Mouse (Mus musculus) hindbrain, embryonic 12.5 days (tissue): ENCODE measurements around the gene Ppp2r2c. TPM values are rescaled to one million over a fixed set of nuclear protein-coding genes. Genes with fewer than 3 reads are reported as not detected.

Experiments used
- ATAC-seq: fragments of 200-750 bp; cut with Nextera tagmentation; 2 replicates; pipeline ENCODE4 v1.8.0; 2017; ENCODE audit warnings: moderate TSS enrichment; ENCODE audit not compliant: low FRiP score
- H3K27ac ChIP-seq: fragments of 300-500 bp; sonication (generic); 2 replicates; pipeline ENCODE4 v1.5.1; 2016; ENCODE audit warnings: mild to moderate bottlenecking
- H3K27me3 ChIP-seq: fragments of 300-500 bp; sonication (generic); 2 replicates; pipeline ENCODE4 v1.6.1; 2016; ENCODE audit warnings: mild to moderate bottlenecking
- H3K36me3 ChIP-seq: fragments of 300-500 bp; sonication (generic); 2 replicates; pipeline ENCODE4 v1.6.1; 2016; ENCODE audit warnings: mild to moderate bottlenecking
- H3K4me1 ChIP-seq: fragments of 300-500 bp; sonication (generic); 2 replicates; pipeline ENCODE4 v1.6.1; 2016
- H3K4me2 ChIP-seq: fragments of 300-500 bp; sonication (generic); replicated peaks from 2 replicates; pipeline ENCODE4 v1.6.1; 2016; ENCODE audit warnings: mild to moderate bottlenecking
- H3K4me3 ChIP-seq: fragments of 300-500 bp; sonication (generic); 2 replicates; pipeline ENCODE4 v1.5.1; 2016; ENCODE audit warnings: mild to moderate bottlenecking
- H3K9ac ChIP-seq: fragments of 300-500 bp; sonication (generic); 2 replicates; pipeline ENCODE4 v1.6.1; 2016; ENCODE audit warnings: mild to moderate bottlenecking, moderate library complexity
- H3K9me3 ChIP-seq: fragments of 300-500 bp; sonication (generic); replicated peaks from 2 replicates; pipeline ENCODE4 v1.6.1; 2016; ENCODE audit warnings: mild to moderate bottlenecking
- WGBS: fragments of 180-500 bp; shearing (Covaris S2); methylation state at CpG from one replicate; pipeline ENCODE4 v1.1.7; 2016; 5-methylcytosine and 5-hydroxymethylcytosine counted together
- polyA plus RNA-seq: library from polyadenylated mRNA; unstranded; fragments of >200 nt; fragmentation: Nextera tagmentation; extraction: Ambion mirVana; gene quantifications from 2 replicates; pipeline ENCODE4 v1.2.1, GENCODE M21; 2016

Gene Ppp2r2c
- polyA plus RNA-seq, 1 experiment from 2014 or later, result 8.0 TPM

DNA sequence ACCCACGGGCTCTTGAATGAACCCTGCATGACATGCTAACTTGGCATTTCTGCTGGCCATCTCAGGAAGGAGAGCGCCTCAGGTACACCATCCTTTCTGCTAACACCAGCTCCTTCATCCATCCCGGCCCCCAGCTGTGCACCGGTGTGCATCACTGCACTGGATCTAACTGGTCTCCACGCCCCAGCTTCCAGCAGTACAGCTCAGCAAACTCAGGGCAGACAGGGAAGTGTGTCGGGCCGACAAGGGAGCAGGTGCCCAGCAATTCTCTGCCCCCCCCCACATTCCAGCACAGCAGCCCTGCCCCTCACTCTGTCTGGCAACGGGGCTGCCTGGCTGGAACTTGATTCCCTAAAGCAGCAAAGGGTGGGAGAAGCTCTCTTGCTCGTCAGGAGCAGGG lies 109.5 kb downstream of the Ppp2r2c start:
- no peak overlapping the region for H3K9ac ChIP-seq
- ATAC-seq, result no peak
- WGBS, result 67% methylated on average over 9 of the region's 9 CpGs
- peaks cover 8% of the 10 kb centered on the region; the same call in 1 of the 2 replicates for H3K36me3 ChIP-seq
- H3K27ac ChIP-seq, result no peak overlapping the region
- H3K4me2 ChIP-seq, result no peak overlapping the region
- H3K9me3 ChIP-seq, result no peaks in the 10 kb centered on the region
- H3K4me1 ChIP-seq, result peaks cover 6% of the 10 kb centered on the region; the same call in 1 of the 2 replicates
- H3K27me3 ChIP-seq, result no peaks in the 10 kb centered on the region
- H3K4me3 ChIP-seq, result no peak overlapping the region

DNA sequence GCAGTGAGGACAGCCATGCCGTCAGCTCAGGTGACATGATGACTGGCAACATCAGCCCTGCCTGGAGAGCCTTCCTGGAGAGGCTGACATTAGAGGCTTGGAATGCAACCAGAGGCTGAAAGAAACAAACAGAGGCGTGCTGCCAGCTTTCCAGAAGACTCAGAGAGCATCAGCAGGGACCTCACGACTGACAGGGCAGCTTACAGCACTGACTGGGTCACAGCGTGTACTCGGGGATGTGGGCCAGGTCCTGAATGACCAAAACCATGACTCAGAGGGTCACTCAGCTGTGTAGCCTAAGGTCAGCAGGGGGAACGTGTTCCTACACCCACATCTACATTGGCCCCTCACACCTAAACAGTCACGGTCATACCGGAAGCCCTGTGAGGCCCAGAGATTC lies 110.7 kb downstream of the Ppp2r2c start:
- H3K27me3 ChIP-seq, result no peaks in the 10 kb centered on the region
- no peak overlapping the region for H3K4me3 ChIP-seq
- 86% methylated on average over 8 of the region's 8 CpGs for WGBS
- H3K36me3 ChIP-seq, result 0 out of 2 replicates have a peak, but pooled peaks cover 2% of the 10 kb centered on the region
- no peaks in the 10 kb centered on the region for H3K9me3 ChIP-seq
- no peak overlapping the region for H3K27ac ChIP-seq
- no peak for ATAC-seq
- no peak overlapping the region for H3K4me2 ChIP-seq
- peaks cover 6% of the 10 kb centered on the region; the same call in 1 of the 2 replicates for H3K4me1 ChIP-seq
- no peak overlapping the region for H3K9ac ChIP-seq

DNA sequence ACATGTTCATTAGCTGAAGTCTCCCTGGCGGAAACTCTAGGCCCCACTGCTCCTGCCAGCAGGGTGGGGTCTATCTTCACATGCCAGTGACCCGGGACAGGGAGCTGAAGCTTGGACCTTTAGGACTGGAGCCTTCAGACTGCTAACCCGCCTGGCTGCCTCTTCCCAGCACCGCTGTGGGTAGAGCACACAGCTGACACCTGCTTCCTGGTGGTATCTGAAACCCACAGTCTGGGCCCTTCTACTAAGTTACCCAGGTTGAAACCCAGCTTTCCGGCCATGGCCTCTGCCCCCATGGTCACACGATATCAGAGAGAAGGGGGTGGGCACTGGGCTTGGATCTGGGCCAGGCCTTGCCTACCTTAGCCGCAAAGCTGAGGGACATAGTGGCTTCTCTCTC lies 111.3 kb downstream of the Ppp2r2c start:
- H3K27ac ChIP-seq, result no peak overlapping the region
- H3K9me3 ChIP-seq, result no peaks in the 10 kb centered on the region
- peaks cover 6% of the 10 kb centered on the region; the same call in 1 of the 2 replicates for H3K4me1 ChIP-seq
- no peak overlapping the region for H3K9ac ChIP-seq
- no peaks in the 10 kb centered on the region for H3K27me3 ChIP-seq
- H3K4me3 ChIP-seq, result no peak overlapping the region
- WGBS, result 88% methylated on average over 7 of the region's 7 CpGs
- no peak overlapping the region for H3K4me2 ChIP-seq
- ATAC-seq, result no peak
- H3K36me3 ChIP-seq, result 0 out of 2 replicates have a peak, but pooled peaks cover 2% of the 10 kb centered on the region

DNA sequence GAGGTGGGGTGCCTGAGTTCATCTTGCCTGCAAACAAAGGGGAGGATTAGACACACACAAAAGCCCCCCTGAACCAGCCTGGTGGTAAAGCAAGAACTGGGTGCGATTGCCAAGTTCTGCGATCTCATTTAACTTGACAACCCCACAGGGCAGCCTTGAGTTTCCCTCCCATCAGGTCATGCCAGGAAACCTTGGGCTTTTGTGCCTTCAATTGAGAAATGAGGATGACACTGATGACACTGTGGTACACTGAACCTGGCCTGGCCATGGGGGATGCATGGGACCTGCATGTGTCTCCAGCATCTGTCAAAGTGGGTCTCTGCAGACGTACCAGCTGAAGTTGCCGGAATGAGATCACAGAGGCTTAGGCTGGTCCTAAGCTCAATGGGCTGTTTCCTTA lies 114.0 kb downstream of the Ppp2r2c start:
- Histone ChIP-seq H3K4me2 (no peak overlapping the region), H3K9ac (no peak overlapping the region), H3K4me3 (no peak overlapping the region), H3K9me3 (no peaks in the 10 kb centered on the region), H3K36me3 (no peaks in the 10 kb centered on the region), H3K27ac (no peak overlapping the region), H3K27me3 (no peaks in the 10 kb centered on the region), H3K4me1 (peaks cover 6% of the 10 kb centered on the region; the same call in 1 of the 2 replicates)
- no peak for ATAC-seq
- 86% methylated on average over 4 of the region's 4 CpGs for WGBS

DNA sequence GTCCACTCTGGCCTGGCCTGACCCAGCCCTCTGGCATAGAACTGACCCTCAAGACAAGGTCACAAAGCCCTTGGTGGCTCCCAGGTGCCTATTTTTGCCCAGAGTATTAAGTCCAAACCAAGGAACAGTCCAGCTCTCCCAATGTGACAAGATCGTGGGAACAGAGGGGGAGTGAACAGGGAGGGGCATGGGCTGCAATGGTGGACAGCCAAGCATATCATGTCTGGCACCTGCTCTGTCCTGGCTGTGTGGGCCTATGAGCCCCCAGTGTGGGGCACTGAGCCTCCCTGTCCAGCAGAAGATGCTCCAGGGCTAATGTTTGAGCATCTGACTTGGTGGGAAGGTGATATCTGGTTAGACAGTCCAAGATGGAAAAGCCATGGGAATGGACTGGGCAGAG lies 118.3 kb downstream of the Ppp2r2c start:
- H3K27ac ChIP-seq, result no peak overlapping the region
- no peaks in the 10 kb centered on the region for H3K36me3 ChIP-seq
- WGBS, result 75% methylated on average over 1 of the region's 1 CpGs
- H3K9ac ChIP-seq, result no peak overlapping the region
- H3K4me3 ChIP-seq, result no peak overlapping the region
- H3K27me3 ChIP-seq, result peaks cover 6% of the 10 kb centered on the region; the same call in 1 of the 2 replicates
- H3K4me1 ChIP-seq, result peaks cover 13% of the 10 kb centered on the region
- no peak for ATAC-seq
- H3K4me2 ChIP-seq, result no peak overlapping the region
- H3K9me3 ChIP-seq, result no peaks in the 10 kb centered on the region

DNA sequence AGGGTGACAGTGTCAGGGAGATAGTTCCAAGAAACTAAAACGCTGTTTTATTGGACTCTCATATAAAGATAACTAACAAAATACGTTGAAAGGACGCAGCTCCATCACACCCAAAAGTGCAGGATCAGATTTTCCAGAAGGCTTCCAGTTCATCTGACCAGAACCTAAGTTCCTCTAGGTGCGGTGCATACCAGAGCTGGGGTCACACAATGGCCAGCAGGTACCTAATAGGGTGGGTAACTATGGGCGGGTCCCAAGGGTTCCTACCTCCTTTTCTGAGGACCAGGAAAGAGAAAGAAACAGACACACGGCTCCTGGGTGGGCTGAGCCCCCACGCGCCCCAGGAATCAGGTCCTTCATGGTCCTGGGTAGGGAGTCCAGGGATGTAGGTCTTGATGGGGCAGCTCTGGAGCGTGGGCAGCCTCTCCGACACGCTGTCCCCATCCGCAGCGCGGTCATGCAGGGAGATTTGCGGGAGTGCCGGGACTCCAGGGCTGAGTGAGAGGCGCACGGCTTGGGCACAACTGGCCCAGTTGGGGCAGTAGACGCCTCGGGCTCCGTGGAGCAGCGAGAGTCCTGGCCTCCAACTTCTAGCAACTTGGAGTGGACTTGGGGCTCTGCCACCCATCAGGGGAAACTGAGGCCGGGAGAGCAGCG lies 119.9 kb downstream of the Ppp2r2c start:
- peak overlapping the region; percentile 59 for H3K4me3 ChIP-seq
- WGBS, result 12% methylated on average over 24 of the region's 24 CpGs
- ATAC-seq, result peak; percentile 48

DNA sequence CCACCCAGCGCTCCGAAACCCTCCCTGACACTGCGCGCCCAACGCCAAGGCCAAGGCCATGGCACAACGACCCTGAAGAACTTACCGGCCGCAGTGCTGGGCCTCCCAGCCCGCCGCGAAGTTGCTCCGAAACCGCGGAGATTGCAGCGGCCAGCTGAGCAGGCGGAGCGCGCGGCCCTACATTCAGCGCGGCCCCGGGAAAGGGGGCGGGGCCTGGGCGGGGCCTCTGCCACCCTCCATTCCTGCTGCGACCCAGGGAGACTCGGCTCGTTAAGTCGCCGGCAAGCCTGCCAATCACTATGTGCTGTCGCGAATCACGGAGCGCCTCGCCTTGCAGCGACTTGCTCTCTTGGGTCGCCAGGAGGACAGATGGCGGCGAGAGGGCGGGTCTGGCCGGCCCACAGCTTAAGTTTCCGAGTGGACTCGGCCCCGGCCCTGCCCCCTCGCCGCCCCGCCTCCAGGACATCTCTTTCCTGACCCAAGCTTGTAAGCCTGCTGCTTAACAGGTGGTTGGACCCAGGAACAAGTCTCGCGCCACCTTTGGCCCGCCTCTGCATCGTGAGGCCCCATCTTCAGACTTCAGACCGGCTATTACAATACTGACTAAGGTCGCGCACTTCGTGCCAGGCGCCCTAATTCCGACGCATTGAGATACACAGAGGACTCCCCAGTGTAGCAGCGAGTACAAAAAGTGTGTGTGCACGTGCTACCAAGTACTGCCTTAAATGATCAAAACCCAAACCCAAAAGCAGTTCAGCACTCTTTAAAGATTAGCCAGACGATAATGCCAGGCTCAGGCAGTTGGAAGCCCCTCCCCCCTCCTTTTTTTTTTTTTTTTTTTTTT lies 120.7 kb downstream of the Ppp2r2c start, which contains the start of gene Wfs1:
Gene Wfs1 (minus strand): TSS at position 425 of the 844 bp plus-strand sequence.
- peak; percentile 98 for ATAC-seq
- Histone ChIP-seq H3K4me1 (peaks cover 13% of the 10 kb centered on the region), H3K4me2 (peak within 1 kb of the TSS; percentile 95), H3K27ac (no peak within 1 kb of the TSS), H3K9me3 (no peaks in the 10 kb centered on the region), H3K9ac (peak within 1 kb of the TSS; percentile 70), H3K4me3 (peak within 1 kb of the TSS; percentile 59), H3K27me3 (peaks cover 6% of the 10 kb centered on the region; the same call in 1 of the 2 replicates), H3K36me3 (no peaks in the 10 kb centered on the region)
- under 1% methylated on average over 59 of the region's 60 CpGs for WGBS

More for the DNA sequence above, 119.9 kb downstream of the Ppp2r2c start:
- H3K4me2 ChIP-seq, result peak overlapping the region; percentile 95
- peaks cover 13% of the 10 kb centered on the region for H3K4me1 ChIP-seq
- H3K27ac ChIP-seq, result no peak overlapping the region
- H3K9me3 ChIP-seq, result no peaks in the 10 kb centered on the region
- H3K36me3 ChIP-seq, result no peaks in the 10 kb centered on the region
- peak overlapping the region; percentile 70 for H3K9ac ChIP-seq
- peaks cover 6% of the 10 kb centered on the region; the same call in 1 of the 2 replicates for H3K27me3 ChIP-seq

DNA sequence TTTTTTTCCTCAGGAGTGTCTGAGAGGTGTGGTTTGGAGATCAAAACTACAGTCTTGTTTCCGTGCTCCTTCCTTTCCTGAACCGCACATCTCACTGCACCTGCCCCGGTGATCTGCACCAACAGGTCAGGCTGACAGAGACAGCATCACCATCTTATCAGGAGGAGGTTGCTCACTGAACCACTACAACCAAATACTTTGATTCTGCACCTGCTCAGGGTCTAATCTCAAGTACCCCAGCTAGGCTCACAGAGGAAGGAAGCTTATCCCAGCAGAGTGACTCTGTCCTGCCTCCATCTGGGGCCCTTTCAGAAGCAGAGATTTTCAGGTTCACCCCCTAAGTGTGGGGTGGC lies 121.3 kb downstream of the Ppp2r2c start:
- H3K9me3 ChIP-seq, result no peaks in the 10 kb centered on the region
- WGBS, result 9% methylated on average over 3 of the region's 3 CpGs
- H3K27ac ChIP-seq, result no peak overlapping the region
- ATAC-seq, result no peak
- H3K4me3 ChIP-seq, result no peak overlapping the region
- peaks cover 6% of the 10 kb centered on the region; the same call in 1 of the 2 replicates for H3K27me3 ChIP-seq
- peaks cover 13% of the 10 kb centered on the region for H3K4me1 ChIP-seq
- no peak overlapping the region for H3K9ac ChIP-seq
- no peaks in the 10 kb centered on the region for H3K36me3 ChIP-seq
- H3K4me2 ChIP-seq, result peak overlapping the region; percentile 95

DNA sequence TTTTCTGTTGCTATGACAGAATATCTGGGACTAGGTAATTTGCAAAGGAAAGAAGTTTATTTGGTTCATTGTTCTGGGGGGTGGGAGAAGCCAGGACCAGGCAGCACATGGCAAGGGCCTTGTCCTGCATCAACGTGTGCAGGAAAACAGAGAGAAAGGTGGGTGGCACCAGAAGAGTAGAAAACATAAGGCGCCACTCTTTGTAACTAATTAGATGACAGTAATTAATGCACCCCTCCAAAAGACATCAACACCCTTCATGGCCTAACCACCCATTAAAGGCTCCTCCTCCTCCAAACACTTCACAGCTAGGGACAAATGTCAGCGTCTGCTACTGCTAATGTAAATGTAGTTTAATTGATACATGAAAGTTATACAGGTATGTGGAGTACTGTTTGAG lies 121.9 kb downstream of the Ppp2r2c start:
- Histone ChIP-seq H3K9me3 (no peaks in the 10 kb centered on the region), H3K27me3 (peaks cover 6% of the 10 kb centered on the region; the same call in 1 of the 2 replicates), H3K4me1 (peaks cover 13% of the 10 kb centered on the region), H3K9ac (no peak overlapping the region), H3K36me3 (no peaks in the 10 kb centered on the region), H3K27ac (no peak overlapping the region), H3K4me3 (no peak overlapping the region), H3K4me2 (no peak overlapping the region)
- ATAC-seq, result no peak
- WGBS, result 39% methylated on average over 3 of the region's 3 CpGs

DNA sequence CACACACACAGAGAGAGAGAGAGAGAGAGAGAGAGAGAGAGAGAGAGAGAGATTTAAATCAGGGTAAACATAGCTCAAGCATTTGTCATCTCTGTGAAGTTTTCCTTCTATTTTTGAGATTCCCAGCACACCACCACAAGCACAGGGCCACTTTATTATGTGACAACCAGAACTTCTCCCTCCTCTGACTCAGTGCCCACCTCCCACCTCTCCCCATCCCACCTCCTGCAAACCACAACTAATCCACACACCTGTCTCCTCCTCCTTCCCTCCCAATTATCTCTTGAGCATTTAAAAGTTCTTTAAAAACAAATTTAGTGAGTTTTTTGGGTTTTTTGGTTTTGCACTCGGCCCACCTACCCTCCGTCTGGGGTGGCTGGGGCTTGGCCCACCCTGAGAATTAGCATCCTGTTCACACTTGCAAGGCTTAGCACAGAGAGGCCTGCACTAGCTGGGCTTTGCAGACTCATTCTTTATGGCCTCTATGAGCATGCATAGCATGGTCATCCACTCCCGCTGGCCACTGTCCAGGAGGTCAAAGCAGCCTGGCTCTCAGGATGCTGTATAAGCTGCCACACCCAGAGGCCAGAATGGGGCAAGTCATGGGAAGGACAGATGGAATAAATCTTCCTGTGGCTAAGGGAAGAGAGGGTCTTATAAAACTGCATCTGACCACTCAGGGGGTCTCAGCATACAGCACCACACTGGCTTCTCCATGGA lies 122.5 kb downstream of the Ppp2r2c start:
- H3K4me1 ChIP-seq, result peaks cover 13% of the 10 kb centered on the region
- H3K36me3 ChIP-seq, result no peaks in the 10 kb centered on the region
- H3K4me3 ChIP-seq, result no peak overlapping the region
- H3K4me2 ChIP-seq, result no peak overlapping the region
- no peak overlapping the region for H3K27ac ChIP-seq
- no peak for ATAC-seq
- H3K9me3 ChIP-seq, result no peaks in the 10 kb centered on the region
- H3K27me3 ChIP-seq, result peaks cover 6% of the 10 kb centered on the region; the same call in 1 of the 2 replicates
- no peak overlapping the region for H3K9ac ChIP-seq
- 77% methylated on average over 3 of the region's 3 CpGs for WGBS

DNA sequence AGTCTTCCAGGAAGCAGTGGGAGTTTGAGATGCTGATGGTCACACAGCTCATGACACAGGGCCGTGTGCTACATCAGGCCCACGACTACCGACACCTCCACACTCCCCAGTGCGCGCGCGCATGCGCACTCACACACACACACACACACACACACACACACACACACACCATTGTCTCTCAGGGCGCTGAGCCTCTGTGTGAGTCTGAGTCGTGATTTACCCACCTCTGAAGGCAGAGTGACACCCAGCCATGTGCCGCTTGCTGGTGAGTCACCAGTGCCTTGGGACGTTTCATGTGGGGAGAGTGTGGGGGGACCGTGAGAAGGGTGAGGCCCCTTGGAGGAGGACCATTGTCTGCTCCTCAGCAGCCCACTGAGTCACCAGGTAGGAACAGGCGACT lies 128.1 kb downstream of the Ppp2r2c start:
- Histone ChIP-seq H3K4me3 (no peak overlapping the region), H3K27me3 (0 out of 2 replicates have a peak, but pooled peaks cover 4% of the 10 kb centered on the region), H3K4me2 (no peak overlapping the region), H3K27ac (no peak overlapping the region), H3K36me3 (no peaks in the 10 kb centered on the region), H3K9ac (no peak overlapping the region), H3K9me3 (no peaks in the 10 kb centered on the region), H3K4me1 (no peaks in the 10 kb centered on the region)
- WGBS, result 89% methylated on average over 14 of the region's 14 CpGs
- no peak for ATAC-seq

DNA sequence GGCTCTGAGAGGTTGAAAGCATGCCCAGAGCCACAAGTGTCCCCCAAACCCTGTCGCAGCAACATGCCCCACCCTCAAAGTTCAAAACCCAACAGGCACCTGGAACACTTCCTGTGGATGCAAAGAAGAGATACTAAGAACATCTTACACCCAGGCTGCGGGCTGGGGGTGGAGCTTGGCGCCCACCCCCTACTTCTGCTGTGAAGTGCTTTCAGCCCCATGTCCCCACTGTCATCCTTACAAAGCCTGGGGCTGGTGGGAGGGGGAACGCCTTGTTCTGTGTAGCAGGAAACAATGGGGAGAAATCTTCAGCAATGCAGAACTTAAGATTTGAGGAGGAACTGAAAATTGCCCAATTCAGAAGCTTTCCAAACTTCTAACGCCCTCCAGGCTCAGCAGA lies 129.7 kb downstream of the Ppp2r2c start:
- Histone ChIP-seq H3K4me2 (no peak overlapping the region), H3K9me3 (no peaks in the 10 kb centered on the region), H3K4me3 (no peak overlapping the region), H3K4me1 (no peaks in the 10 kb centered on the region), H3K27ac (no peak overlapping the region), H3K9ac (no peak overlapping the region), H3K36me3 (no peaks in the 10 kb centered on the region), H3K27me3 (0 out of 2 replicates have a peak, but pooled peaks cover 4% of the 10 kb centered on the region)
- ATAC-seq, result no peak
- WGBS, result 41% methylated on average over 5 of the region's 5 CpGs
